Mouse (Mus musculus): ENCODE data around the gene Cdsn. TPM values are rescaled to one million over a fixed set of nuclear protein-coding genes. Genes with fewer than 3 reads are reported as not detected.

Gene Cdsn
- polyA plus RNA-seq, 1 experiment = 23.0 TPM

DNA sequence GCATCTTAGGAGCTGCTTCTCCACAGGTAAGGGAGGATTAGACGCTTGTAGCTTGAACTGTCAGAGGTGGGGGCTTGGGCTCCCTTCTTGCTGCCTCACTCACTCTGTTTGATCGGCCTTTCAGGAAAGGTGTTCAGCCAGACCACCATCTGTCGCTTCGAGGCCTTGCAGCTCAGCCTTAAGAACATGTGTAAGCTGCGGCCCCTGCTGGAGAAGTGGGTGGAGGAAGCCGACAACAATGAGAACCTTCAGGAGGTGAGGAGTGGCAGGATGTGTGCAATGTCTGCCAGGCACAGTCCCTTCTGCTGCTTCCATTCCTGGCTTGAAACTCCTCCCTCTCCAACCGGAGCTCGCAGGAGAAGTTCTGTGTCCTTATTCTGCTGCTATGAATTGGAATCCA lies 42.6 kb upstream of the Cdsn start:
- DNase-seq = peak; percentile 18
- TF ChIP-seq POLR2A (IDR thresholded peaks at IDR 0.05; ENCODE audit: borderline replicate concordance, extremely low read depth, low read depth, low read length) = no peak
- peak; percentile 49 for TF ChIP-seq CTCF (IDR thresholded peaks at IDR 0.05; ENCODE audit: insufficient read depth, low read length)
- H3K4me1 ChIP-seq (ENCODE audit: control insufficient read depth, insufficient read depth, low read length) = no peaks in the 10 kb centered on the region
- no peak overlapping the region for H3K4me3 ChIP-seq (replicated peaks; ENCODE audit: extremely low read depth, low read depth, low read length)
- 11% methylated on average over 8 of the region's 8 CpGs for WGBS

DNA sequence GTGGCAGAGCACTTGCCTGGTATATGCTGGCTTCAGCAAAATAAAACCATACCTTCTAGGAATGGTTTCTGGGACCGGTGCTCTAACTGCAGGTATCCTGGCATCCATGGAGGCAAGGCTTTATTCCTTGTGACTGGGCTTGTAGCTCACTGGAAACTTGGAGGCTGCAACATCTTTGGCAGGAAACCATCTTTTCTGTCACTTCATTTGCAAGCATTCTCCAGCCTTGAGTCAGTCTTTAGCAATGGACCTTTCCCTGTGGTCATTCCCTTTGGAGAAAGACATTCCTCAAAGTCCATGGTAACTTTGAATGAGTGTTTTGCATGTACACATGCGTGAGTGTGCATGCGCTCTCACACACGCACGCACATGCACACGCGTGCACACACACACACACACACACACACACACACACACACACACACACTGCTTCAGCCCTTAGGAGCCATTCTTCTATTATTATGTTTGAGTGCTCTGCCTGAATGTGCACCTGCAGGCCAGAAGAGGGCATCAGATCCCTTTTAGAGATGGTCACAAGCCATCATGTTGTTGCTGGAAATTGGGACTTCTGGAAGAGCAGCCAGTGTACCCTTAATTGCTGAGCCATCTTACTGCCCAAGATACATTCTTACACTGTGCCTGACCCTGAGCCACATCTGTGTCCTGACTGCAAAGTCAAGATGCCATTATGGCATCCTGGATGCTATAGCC lies 38.9 kb upstream of the Cdsn start:
- no peak for TF ChIP-seq CTCF (IDR thresholded peaks at IDR 0.05; ENCODE audit: insufficient read depth, low read length)
- TF ChIP-seq POLR2A (IDR thresholded peaks at IDR 0.05; ENCODE audit: borderline replicate concordance, extremely low read depth, low read depth, low read length) = no peak
- WGBS = 87% methylated on average over 7 of the region's 7 CpGs
- no peak for DNase-seq

DNA sequence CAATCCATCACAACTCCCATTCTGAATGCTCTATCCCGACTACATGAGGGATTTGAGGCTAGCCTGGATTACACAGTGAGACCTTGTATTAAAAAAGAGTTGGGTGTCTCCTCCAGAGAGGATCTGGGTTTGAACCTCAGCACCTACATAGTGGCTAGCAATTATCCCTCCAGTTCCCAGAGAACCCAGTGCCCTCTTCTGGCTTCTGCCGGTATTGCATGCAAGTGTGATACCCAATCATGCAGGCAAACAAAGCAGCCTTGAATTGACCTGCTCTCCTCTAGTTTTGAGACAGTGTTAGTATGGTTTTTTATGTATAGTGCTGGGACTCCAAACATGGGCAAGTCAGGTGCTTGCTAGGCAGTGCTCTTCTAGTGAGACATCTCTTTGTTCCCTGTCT lies 38.0 kb upstream of the Cdsn start:
- Histone ChIP-seq H3K4me3 (replicated peaks; ENCODE audit: extremely low read depth, low read depth, low read length) (no peak overlapping the region), H3K4me1 (ENCODE audit: control insufficient read depth, insufficient read depth, low read length) (no peaks in the 10 kb centered on the region)
- TF ChIP-seq CTCF (IDR thresholded peaks at IDR 0.05; ENCODE audit: insufficient read depth, low read length) (peak; percentile 69), POLR2A (IDR thresholded peaks at IDR 0.05; ENCODE audit: borderline replicate concordance, extremely low read depth, low read depth, low read length) (no peak)
- DNase-seq = peak; percentile 80
- WGBS = 18% methylated on average over 2 of the region's 2 CpGs

More for the DNA sequence above, 38.9 kb upstream of the Cdsn start:
- Histone ChIP-seq H3K4me3 (replicated peaks; ENCODE audit: extremely low read depth, low read depth, low read length) (no peak overlapping the region), H3K4me1 (ENCODE audit: control insufficient read depth, insufficient read depth, low read length) (no peaks in the 10 kb centered on the region)

GRCm38 (mm10) chr17:35514756-35515155 lies 37.2 kb upstream of the Cdsn start:
- Histone ChIP-seq H3K4me1 (ENCODE audit: control insufficient read depth, insufficient read depth, low read length) (no peaks in the 10 kb centered on the region), H3K4me3 (replicated peaks; ENCODE audit: extremely low read depth, low read depth, low read length) (no peak overlapping the region)
- 72% methylated on average over 6 of the region's 6 CpGs for WGBS
- TF ChIP-seq POLR2A (IDR thresholded peaks at IDR 0.05; ENCODE audit: borderline replicate concordance, extremely low read depth, low read depth, low read length) = no peak
- TF ChIP-seq CTCF (IDR thresholded peaks at IDR 0.05; ENCODE audit: insufficient read depth, low read length) = no peak
- DNase-seq = no peak

DNA sequence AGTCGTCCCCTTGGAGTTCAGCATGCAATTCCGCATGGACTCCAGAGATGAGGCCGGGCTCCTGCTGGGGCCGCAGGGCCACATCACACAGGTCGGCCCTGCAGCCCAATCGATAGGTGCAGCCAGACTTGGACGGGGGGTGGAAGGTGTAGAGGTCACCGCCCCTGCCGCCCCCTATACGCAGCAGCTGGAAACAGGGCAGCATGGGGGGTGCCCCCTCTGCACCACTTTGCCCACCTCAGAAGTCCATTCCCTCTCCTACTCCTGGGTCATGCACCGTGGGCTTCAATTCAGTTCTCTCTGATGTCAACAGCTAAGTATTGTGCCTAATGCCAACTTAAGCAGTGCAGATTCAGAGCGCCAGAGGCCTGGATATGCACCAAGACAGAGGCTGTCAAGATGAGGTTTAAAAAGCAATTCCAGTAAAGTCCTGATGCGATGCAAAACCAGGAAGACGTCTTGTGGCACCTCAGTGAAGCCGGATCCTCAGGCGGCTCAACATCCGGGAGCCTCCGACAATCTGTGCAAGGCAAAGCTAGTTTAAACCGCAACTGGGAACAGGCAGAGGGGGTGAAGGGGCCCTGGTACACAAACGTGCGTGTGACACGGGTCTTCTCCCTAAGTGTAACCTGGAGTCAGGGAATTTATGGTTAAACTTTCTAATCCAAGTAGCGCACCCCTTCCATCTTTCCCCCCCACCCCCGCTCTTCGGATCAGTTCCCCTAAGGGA lies 35.9 kb upstream of the Cdsn start:
- 7% methylated on average over 25 of the region's 25 CpGs for WGBS
- Histone ChIP-seq H3K4me3 (replicated peaks; ENCODE audit: extremely low read depth, low read depth, low read length) (peak overlapping the region; percentile 68), H3K4me1 (ENCODE audit: control insufficient read depth, insufficient read depth, low read length) (no peaks in the 10 kb centered on the region)
- no peak for TF ChIP-seq POLR2A (IDR thresholded peaks at IDR 0.05; ENCODE audit: borderline replicate concordance, extremely low read depth, low read depth, low read length)
- TF ChIP-seq CTCF (IDR thresholded peaks at IDR 0.05; ENCODE audit: insufficient read depth, low read length) = no peak
- no peak for DNase-seq

DNA sequence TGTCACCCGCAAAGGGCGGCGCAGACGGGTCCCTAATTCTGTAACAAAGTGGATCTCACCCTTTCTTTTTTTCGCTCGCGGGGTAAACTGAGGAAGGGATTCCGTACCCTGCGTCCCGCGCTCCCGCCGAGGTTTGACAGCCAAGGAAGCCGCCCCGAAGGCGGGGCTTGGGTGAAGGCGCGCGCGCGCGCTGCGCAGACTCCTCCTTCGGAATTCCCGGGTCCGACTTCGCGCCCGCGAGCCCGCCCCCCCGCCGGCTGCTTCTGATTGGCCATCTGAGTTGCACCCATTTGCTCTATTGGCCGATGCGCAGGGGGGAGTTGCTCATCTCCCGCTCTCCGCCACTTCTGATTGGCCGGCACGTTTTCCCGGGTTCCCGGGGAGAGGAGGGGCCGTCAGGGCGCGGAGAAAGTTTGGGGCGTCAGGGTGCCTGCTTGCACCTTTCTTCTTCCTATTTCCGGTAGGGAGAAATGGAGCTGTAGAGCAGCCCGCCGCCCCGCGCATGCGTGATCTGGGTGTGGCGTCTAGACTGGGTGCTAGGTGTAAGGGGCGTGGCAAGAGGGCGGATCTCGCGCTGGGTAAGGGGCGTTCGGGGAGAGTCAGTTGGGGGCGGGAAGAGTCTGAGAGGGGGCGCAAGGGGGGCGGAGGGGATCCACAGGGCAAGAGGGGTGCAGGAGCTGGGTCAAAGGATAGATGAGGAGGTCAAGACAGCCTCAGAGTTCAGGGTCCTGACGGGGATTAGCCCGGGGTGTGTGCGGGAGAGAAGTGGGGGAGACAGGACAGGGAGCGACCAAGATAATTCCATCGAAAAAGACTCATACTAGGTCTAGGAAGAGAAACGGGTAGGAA lies 35.1 kb upstream of the Cdsn start, which contains the start of the genes Tcf19 and Cchcr1:
Gene Tcf19 (minus strand): TSS at position 173 of the 849 bp plus-strand sequence.
Gene Cchcr1 (plus strand): TSS at position 449 of the 849 bp plus-strand sequence.
- H3K4me1 ChIP-seq (ENCODE audit: control insufficient read depth, insufficient read depth, low read length) = no peaks in the 10 kb centered on the region
- under 1% methylated on average over 67 of the region's 67 CpGs for WGBS
- peak; percentile 92 for DNase-seq
- TF ChIP-seq POLR2A (IDR thresholded peaks at IDR 0.05; ENCODE audit: borderline replicate concordance, extremely low read depth, low read depth, low read length) (no peak), CTCF (IDR thresholded peaks at IDR 0.05; ENCODE audit: insufficient read depth, low read length) (no peak)
- peak within 1 kb of the TSS; percentile 80 for H3K4me3 ChIP-seq (replicated peaks; ENCODE audit: extremely low read depth, low read depth, low read length)

- H3K4me3 ChIP-seq (replicated peaks; ENCODE audit: extremely low read depth, low read depth, low read length) = no peak overlapping the region
- H3K4me1 ChIP-seq (ENCODE audit: control insufficient read depth, insufficient read depth, low read length) = no peaks in the 10 kb centered on the region
- DNase-seq = peak; percentile 15
- 8% methylated on average over 12 of the region's 12 CpGs for WGBS
- TF ChIP-seq POLR2A (IDR thresholded peaks at IDR 0.05; ENCODE audit: borderline replicate concordance, extremely low read depth, low read depth, low read length) (no peak), CTCF (IDR thresholded peaks at IDR 0.05; ENCODE audit: insufficient read depth, low read length) (no peak)
These were observed 34.4 kb upstream of the Cdsn start for GRCm38 (mm10) chr17:35517526-35517925.

DNA sequence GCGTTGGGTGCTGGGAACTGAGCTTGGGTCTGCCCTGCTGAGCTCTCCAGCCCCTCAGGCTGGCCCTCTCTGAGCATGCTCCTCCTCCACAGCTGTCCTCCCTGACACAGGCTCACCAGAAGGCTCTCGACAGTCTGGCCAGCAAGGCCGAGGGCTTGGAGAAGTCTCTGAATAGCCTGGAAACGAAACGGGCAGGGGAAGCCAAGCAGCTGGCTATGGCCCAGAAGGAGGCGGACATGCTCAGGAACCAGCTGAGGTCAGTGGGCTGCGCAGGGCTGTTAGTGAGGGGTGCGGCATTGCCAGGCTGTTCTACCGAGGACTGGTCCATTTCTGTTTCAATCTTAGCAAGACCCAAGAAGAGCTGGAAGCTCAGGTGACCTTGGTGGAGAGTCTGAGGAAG lies 27.6 kb upstream of the Cdsn start:
- WGBS = 71% methylated on average over 9 of the region's 9 CpGs
- no peak overlapping the region for H3K4me3 ChIP-seq (replicated peaks; ENCODE audit: extremely low read depth, low read depth, low read length)
- no peak for DNase-seq
- TF ChIP-seq POLR2A (IDR thresholded peaks at IDR 0.05; ENCODE audit: borderline replicate concordance, extremely low read depth, low read depth, low read length) = no peak
- no peaks in the 10 kb centered on the region for H3K4me1 ChIP-seq (ENCODE audit: control insufficient read depth, insufficient read depth, low read length)

GRCm38 (mm10) chr17:35526644-35527043 lies 25.3 kb upstream of the Cdsn start:
- TF ChIP-seq POLR2A (IDR thresholded peaks at IDR 0.05; ENCODE audit: borderline replicate concordance, extremely low read depth, low read depth, low read length) (no peak), CTCF (IDR thresholded peaks at IDR 0.05; ENCODE audit: insufficient read depth, low read length) (no peak)
- no peaks in the 10 kb centered on the region for H3K4me1 ChIP-seq (ENCODE audit: control insufficient read depth, insufficient read depth, low read length)
- DNase-seq = no peak
- no peak overlapping the region for H3K4me3 ChIP-seq (replicated peaks; ENCODE audit: extremely low read depth, low read depth, low read length)
- WGBS = 67% methylated on average over 8 of the region's 8 CpGs

Data from lung, adult 2 months (tissue).